Mouse (Mus musculus) embryonic facial prominence, embryonic 14.5 days (tissue): ENCODE measurements around the gene St6galnac3. TPM values are rescaled to one million over a fixed set of nuclear protein-coding genes. Genes with fewer than 3 reads are reported as not detected.

ENCODE experiments used
- ATAC-seq: fragments of 200-750 bp; cut with Nextera tagmentation; 2 replicates; pipeline ENCODE4 v1.8.0; 2017; ENCODE audit warnings: low read depth, moderate number of reproducible peaks, moderate TSS enrichment
- DNase-seq: peaks from one replicate; pipeline ENCODE4 v3.0.0-alpha.2; 2015; ENCODE audit warnings: low spot score
- H3K27ac ChIP-seq: fragments of 300-500 bp; sonication (generic); replicated peaks from 2 replicates; pipeline ENCODE4 v1.5.1; 2014; ENCODE audit warnings: low read depth, mild to moderate bottlenecking, low read length, moderate library complexity
- H3K27me3 ChIP-seq: fragments of 300-500 bp; sonication (generic); replicated peaks from 2 replicates; pipeline ENCODE4 v1.6.1; 2014; ENCODE audit warnings: low read length; ENCODE audit not compliant: control insufficient read depth, insufficient read depth
- H3K36me3 ChIP-seq: fragments of 300-500 bp; sonication (generic); 2 replicates; pipeline ENCODE4 v1.6.1; 2014; ENCODE audit warnings: low read length, mixed read lengths; ENCODE audit not compliant: control insufficient read depth, insufficient read depth
- H3K4me1 ChIP-seq: fragments of 300-500 bp; sonication (generic); 2 replicates; pipeline ENCODE4 v1.6.1; 2014; ENCODE audit warnings: antibody characterized with exemption, low read length; ENCODE audit not compliant: control insufficient read depth, insufficient read depth
- H3K4me2 ChIP-seq: fragments of 300-500 bp; sonication (generic); 2 replicates; pipeline ENCODE4 v1.6.1; 2014; ENCODE audit warnings: low read depth, mild to moderate bottlenecking, low read length, moderate library complexity, mixed read lengths
- H3K4me3 ChIP-seq: fragments of 300-500 bp; sonication (generic); 2 replicates; pipeline ENCODE4 v1.5.1; 2014; ENCODE audit warnings: low read depth, mild to moderate bottlenecking, low read length
- H3K9ac ChIP-seq: fragments of 300-500 bp; sonication (generic); 2 replicates; pipeline ENCODE4 v1.6.1; 2014; ENCODE audit warnings: low read depth, mild to moderate bottlenecking, low read length, moderate library complexity, mixed read lengths
- H3K9me3 ChIP-seq: fragments of 300-500 bp; sonication (generic); 2 replicates; pipeline ENCODE4 v1.6.1; 2016; ENCODE audit warnings: low read length; ENCODE audit not compliant: control insufficient read depth
- WGBS: fragments of 180-500 bp; shearing (Covaris S2); extraction: QIAGEN DNeasy Blood & Tissue Kit; methylation state at CpG from one replicate; pipeline ENCODE4 v1.1.7; 2014; 5-methylcytosine and 5-hydroxymethylcytosine counted together
- polyA plus RNA-seq: library from polyadenylated mRNA; unstranded; fragments of >200 nt; fragmentation: Nextera tagmentation; extraction: Ambion mirVana; gene quantifications from 2 replicates; pipeline ENCODE4 v1.2.1, GENCODE M21; 2014

St6galnac3 gene
- polyA plus RNA-seq, 1 experiment from 2014 or later: 30.6 TPM

- Histone ChIP-seq H3K27me3 (no peaks in the 10 kb centered on the region), H3K27ac (no peak overlapping the region), H3K36me3 (no peaks in the 10 kb centered on the region), H3K9ac (no peak overlapping the region), H3K4me3 (no peak overlapping the region), H3K4me2 (no peak overlapping the region), H3K4me1 (no peaks in the 10 kb centered on the region), H3K9me3 (no peaks in the 10 kb centered on the region)
- ATAC-seq: no peak
- WGBS: 84% methylated on average over 2 of the region's 2 CpGs
- DNase-seq: no peak
Measured at GRCm38 (mm10) chr3:153248866-153249265, 476.1 kb downstream of the St6galnac3 start.

GRCm38 (mm10) chr3:153248029-153248428, 476.9 kb downstream of the St6galnac3 start:
- Histone ChIP-seq H3K9me3 (no peaks in the 10 kb centered on the region), H3K27me3 (no peaks in the 10 kb centered on the region), H3K9ac (no peak overlapping the region), H3K4me2 (no peak overlapping the region), H3K27ac (no peak overlapping the region), H3K4me3 (no peak overlapping the region), H3K36me3 (no peaks in the 10 kb centered on the region), H3K4me1 (no peaks in the 10 kb centered on the region)
- 47% methylated on average over 4 of the region's 4 CpGs for WGBS
- ATAC-seq (no peak), DNase-seq (no peak)

GRCm38 (mm10) chr3:153242524-153242923, 482.4 kb downstream of the St6galnac3 start:
- Histone ChIP-seq H3K9ac (no peak overlapping the region), H3K9me3 (no peaks in the 10 kb centered on the region), H3K27me3 (no peaks in the 10 kb centered on the region), H3K4me2 (no peak overlapping the region), H3K4me1 (0 out of 2 replicates have a peak, but pooled peaks cover 5% of the 10 kb centered on the region), H3K4me3 (no peak overlapping the region), H3K27ac (no peak overlapping the region), H3K36me3 (no peaks in the 10 kb centered on the region)
- DNase-seq: no peak
- 47% methylated on average over 5 of the region's 5 CpGs for whole genome bisulfite sequencing
- no peak for ATAC-seq

GRCm38 (mm10) chr3:153241134-153241533, 483.8 kb downstream of the St6galnac3 start:
- DNase-seq (no peak), ATAC-seq (no peak)
- H3K4me2 ChIP-seq: no peak overlapping the region
- no peak overlapping the region for H3K4me3 ChIP-seq
- no peaks in the 10 kb centered on the region for H3K9me3 ChIP-seq
- no peaks in the 10 kb centered on the region for H3K36me3 ChIP-seq
- no peaks in the 10 kb centered on the region for H3K27me3 ChIP-seq
- peaks cover 8% of the 10 kb centered on the region; the same call in 1 of the 2 replicates for H3K4me1 ChIP-seq
- H3K27ac ChIP-seq: no peak overlapping the region
- 58% methylated on average over 4 of the region's 4 CpGs for WGBS
- H3K9ac ChIP-seq: no peak overlapping the region

GRCm38 (mm10) chr3:153240366-153240765, 484.6 kb downstream of the St6galnac3 start:
- H3K27ac ChIP-seq: no peak overlapping the region

GRCm38 (mm10) chr3:153238381-153238780, 486.6 kb downstream of the St6galnac3 start:
- ATAC-seq (no peak), DNase-seq (no peak)
- Histone ChIP-seq H3K4me1 (peaks cover 8% of the 10 kb centered on the region; the same call in 1 of the 2 replicates), H3K9me3 (no peaks in the 10 kb centered on the region), H3K36me3 (no peaks in the 10 kb centered on the region), H3K27ac (no peak overlapping the region), H3K4me2 (no peak overlapping the region), H3K9ac (no peak overlapping the region), H3K27me3 (no peaks in the 10 kb centered on the region), H3K4me3 (no peak overlapping the region)
- 88% methylated on average over 10 of the region's 10 CpGs for WGBS

More at GRCm38 (mm10) chr3:153240366-153240765, 484.6 kb downstream of the St6galnac3 start:
- Histone ChIP-seq H3K9ac (no peak overlapping the region), H3K4me2 (no peak overlapping the region), H3K9me3 (no peaks in the 10 kb centered on the region), H3K27me3 (no peaks in the 10 kb centered on the region), H3K36me3 (no peaks in the 10 kb centered on the region), H3K4me1 (peaks cover 8% of the 10 kb centered on the region; the same call in 1 of the 2 replicates), H3K4me3 (no peak overlapping the region)
- ATAC-seq: no peak
- DNase-seq: no peak
- 29% methylated on average over 4 of the region's 4 CpGs for WGBS

GRCm38 (mm10) chr3:153236262-153236661, 488.7 kb downstream of the St6galnac3 start:
- peaks cover 8% of the 10 kb centered on the region; the same call in 1 of the 2 replicates for H3K4me1 ChIP-seq
- H3K27ac ChIP-seq: no peak overlapping the region
- WGBS: 88% methylated on average over 9 of the region's 9 CpGs
- DNase-seq: no peak
- no peaks in the 10 kb centered on the region for H3K9me3 ChIP-seq
- H3K4me3 ChIP-seq: no peak overlapping the region
- no peak overlapping the region for H3K4me2 ChIP-seq
- no peaks in the 10 kb centered on the region for H3K36me3 ChIP-seq
- no peak overlapping the region for H3K9ac ChIP-seq
- no peaks in the 10 kb centered on the region for H3K27me3 ChIP-seq
- ATAC-seq: no peak

- DNase-seq: no peak
- WGBS: 85% methylated on average over 10 of the region's 10 CpGs
- Histone ChIP-seq H3K4me3 (no peak overlapping the region), H3K9ac (no peak overlapping the region), H3K4me2 (no peak overlapping the region), H3K27me3 (no peaks in the 10 kb centered on the region), H3K27ac (no peak overlapping the region), H3K4me1 (no peaks in the 10 kb centered on the region), H3K36me3 (no peaks in the 10 kb centered on the region), H3K9me3 (no peaks in the 10 kb centered on the region)
- no peak for ATAC-seq
Measured at GRCm38 (mm10) chr3:153222611-153223402, 502.2 kb downstream of the St6galnac3 start.

GRCm38 (mm10) chr3:153219391-153219790, 505.6 kb downstream of the St6galnac3 start:
- no peak overlapping the region for H3K9ac ChIP-seq
- WGBS: 97% methylated on average over 2 of the region's 2 CpGs
- no peak overlapping the region for H3K4me2 ChIP-seq
- ATAC-seq (no peak), DNase-seq (no peak)
- no peak overlapping the region for H3K27ac ChIP-seq
- no peaks in the 10 kb centered on the region for H3K36me3 ChIP-seq
- H3K9me3 ChIP-seq: peaks cover 7% of the 10 kb centered on the region; the same call in 1 of the 2 replicates
- H3K4me3 ChIP-seq: no peak overlapping the region
- H3K27me3 ChIP-seq: no peaks in the 10 kb centered on the region
- no peaks in the 10 kb centered on the region for H3K4me1 ChIP-seq
